Mouse (Mus musculus) heart, embryonic 10.5 days (tissue): ENCODE measurements around the gene Iqcc. TPM values are rescaled to one million over a fixed set of nuclear protein-coding genes. Genes with fewer than 3 reads are reported as not detected.

ENCODE experiments used
- DNase-seq: peaks from one replicate; pipeline ENCODE4 v3.0.0-alpha.2; 2017; ENCODE audit warnings: low spot score
- H3K27ac ChIP-seq: fragments of 300-500 bp; sonication (generic); 2 replicates; pipeline ENCODE4 v1.5.1; 2016; ENCODE audit warnings: mild to moderate bottlenecking
- H3K27me3 ChIP-seq: fragments of 300-500 bp; sonication (generic); 2 replicates; pipeline ENCODE4 v1.6.1; 2016; ENCODE audit warnings: mild to moderate bottlenecking; ENCODE audit not compliant: poor library complexity, insufficient read depth, severe bottlenecking
- H3K36me3 ChIP-seq: fragments of 300-500 bp; sonication (generic); 2 replicates; pipeline ENCODE4 v1.6.1; 2016; ENCODE audit warnings: mild to moderate bottlenecking, moderate library complexity
- H3K4me1 ChIP-seq: fragments of 300-500 bp; sonication (generic); 2 replicates; pipeline ENCODE4 v1.6.1; 2016; ENCODE audit warnings: mild to moderate bottlenecking
- H3K4me3 ChIP-seq: fragments of 300-500 bp; sonication (generic); 2 replicates; pipeline ENCODE4 v1.5.1; 2016; ENCODE audit warnings: mild to moderate bottlenecking, moderate library complexity
- H3K9me3 ChIP-seq: fragments of 300-500 bp; sonication (generic); 2 replicates; pipeline ENCODE4 v1.6.1; 2016; ENCODE audit warnings: mild to moderate bottlenecking, moderate library complexity
- WGBS: fragments of 180-500 bp; shearing (Covaris S2); methylation state at CpG from one replicate; pipeline ENCODE4 v1.1.7; 2016; 5-methylcytosine and 5-hydroxymethylcytosine counted together
- polyA plus RNA-seq: library from polyadenylated mRNA; unstranded; fragments of >200 nt; fragmentation: Nextera tagmentation; extraction: Ambion mirVana; gene quantifications from 2 replicates; pipeline ENCODE4 v1.2.1, GENCODE M21; 2016

Gene Iqcc
- polyA plus RNA-seq, 1 experiment from 2014 or later, result 29.4 TPM

- no peak overlapping the region for H3K27ac ChIP-seq
- H3K4me1 ChIP-seq, result no peaks in the 10 kb centered on the region
- no peak overlapping the region for H3K4me3 ChIP-seq
- H3K9me3 ChIP-seq, result no peaks in the 10 kb centered on the region
- DNase-seq, result no peak
- H3K27me3 ChIP-seq, result no peaks in the 10 kb centered on the region
- WGBS, result 96% methylated on average over 12 of the region's 12 CpGs
- peaks cover 98% of the 10 kb centered on the region for H3K36me3 ChIP-seq
These were observed 13.0 kb upstream of the Iqcc start for GRCm38 (mm10) chr4:129631867-129632266.

- H3K36me3 ChIP-seq, result peaks cover 98% of the 10 kb centered on the region
- no peaks in the 10 kb centered on the region for H3K27me3 ChIP-seq
- H3K9me3 ChIP-seq, result no peaks in the 10 kb centered on the region
- DNase-seq, result no peak
- no peak overlapping the region for H3K4me3 ChIP-seq
- no peaks in the 10 kb centered on the region; the same call in 1 of the 2 replicates for H3K4me1 ChIP-seq
- 86% methylated on average over 4 of the region's 4 CpGs for WGBS
- no peak overlapping the region for H3K27ac ChIP-seq
These were observed 12.0 kb upstream of the Iqcc start for GRCm38 (mm10) chr4:129630944-129631343.

- H3K4me3 ChIP-seq, result no peak overlapping the region
- H3K36me3 ChIP-seq, result peaks cover 56% of the 10 kb centered on the region
- H3K4me1 ChIP-seq, result peaks cover 35% of the 10 kb centered on the region
- H3K9me3 ChIP-seq, result no peaks in the 10 kb centered on the region
- no peak for DNase-seq
- 77% methylated on average over 6 of the region's 6 CpGs for WGBS
- H3K27me3 ChIP-seq, result no peaks in the 10 kb centered on the region
- no peak overlapping the region for H3K27ac ChIP-seq
These were observed 7.1 kb upstream of the Iqcc start for GRCm38 (mm10) chr4:129626035-129626434.

GRCm38 (mm10) chr4:129625496-129625895 is 6.6 kb upstream of the Iqcc start:
- Histone ChIP-seq H3K4me1 (peaks cover 35% of the 10 kb centered on the region), H3K4me3 (peak overlapping the region; percentile 76; the same call in 1 of the 2 replicates), H3K9me3 (no peaks in the 10 kb centered on the region), H3K27ac (peak overlapping the region; percentile 89; the same call in 1 of the 2 replicates), H3K36me3 (peaks cover 53% of the 10 kb centered on the region), H3K27me3 (no peaks in the 10 kb centered on the region)
- no peak for DNase-seq
- WGBS, result 37% methylated on average over 4 of the region's 4 CpGs

- 2% methylated on average over 6 of the region's 6 CpGs for WGBS
These were observed 6.1 kb upstream of the Iqcc start for GRCm38 (mm10) chr4:129625029-129625370.

GRCm38 (mm10) chr4:129624281-129625028 is 5.6 kb upstream of the Iqcc start:
- H3K9me3 ChIP-seq, result no peaks in the 10 kb centered on the region
- peaks cover 43% of the 10 kb centered on the region for H3K36me3 ChIP-seq
- peak; percentile 96 for DNase-seq
- 1% methylated on average over 18 of the region's 18 CpGs for WGBS
- H3K27me3 ChIP-seq, result no peaks in the 10 kb centered on the region
- H3K4me3 ChIP-seq, result peak overlapping the region; percentile 76
- peak overlapping the region; percentile 89 for H3K27ac ChIP-seq
- H3K4me1 ChIP-seq, result peaks cover 35% of the 10 kb centered on the region

More at GRCm38 (mm10) chr4:129625029-129625370, 6.1 kb upstream of the Iqcc start:
- peak; percentile 88 for DNase-seq
- Histone ChIP-seq H3K27ac (peak overlapping the region; percentile 89), H3K4me3 (peak overlapping the region; percentile 76), H3K4me1 (peaks cover 35% of the 10 kb centered on the region), H3K27me3 (no peaks in the 10 kb centered on the region), H3K9me3 (no peaks in the 10 kb centered on the region), H3K36me3 (peaks cover 48% of the 10 kb centered on the region)

- H3K36me3 ChIP-seq, result peaks cover 35% of the 10 kb centered on the region
- DNase-seq, result no peak
- H3K9me3 ChIP-seq, result no peaks in the 10 kb centered on the region
- H3K27me3 ChIP-seq, result no peaks in the 10 kb centered on the region
- peaks cover 35% of the 10 kb centered on the region for H3K4me1 ChIP-seq
- 0% methylated on average over 10 of the region's 10 CpGs for WGBS
- peak within 1 kb of the TSS; percentile 89 for H3K27ac ChIP-seq
- peak within 1 kb of the TSS; percentile 76 for H3K4me3 ChIP-seq
These were observed 4.8 kb upstream of the Iqcc start, which contains the start of gene Ccdc28b for GRCm38 (mm10) chr4:129623681-129624091. TSS of gene Ccdc28b (minus strand) at chr4:129623947.

- Histone ChIP-seq H3K4me1 (peaks cover 42% of the 10 kb centered on the region), H3K9me3 (no peaks in the 10 kb centered on the region), H3K4me3 (peak overlapping the region; percentile 76), H3K27ac (peak overlapping the region; percentile 89), H3K36me3 (peaks cover 28% of the 10 kb centered on the region), H3K27me3 (no peaks in the 10 kb centered on the region)
- 13% methylated on average over 8 of the region's 8 CpGs for WGBS
- no peak for DNase-seq
These were observed 4.1 kb upstream of the Iqcc start for GRCm38 (mm10) chr4:129622803-129623535.

GRCm38 (mm10) chr4:129622120-129622802 is 3.4 kb upstream of the Iqcc start:
- peaks cover 45% of the 10 kb centered on the region for H3K4me1 ChIP-seq
- H3K4me3 ChIP-seq, result 0 out of 2 replicates have a peak overlapping the region, but pooled peaks have one; percentile 76
- no peak overlapping the region for H3K27ac ChIP-seq
- DNase-seq, result no peak
- no peaks in the 10 kb centered on the region for H3K9me3 ChIP-seq
- WGBS, result 65% methylated on average over 11 of the region's 11 CpGs
- H3K27me3 ChIP-seq, result no peaks in the 10 kb centered on the region
- H3K36me3 ChIP-seq, result peaks cover 24% of the 10 kb centered on the region

- H3K4me1 ChIP-seq, result peaks cover 45% of the 10 kb centered on the region
- H3K27ac ChIP-seq, result 0 out of 2 replicates have a peak overlapping the region, but pooled peaks have one; percentile 18
- DNase-seq, result no peak
- no peaks in the 10 kb centered on the region for H3K27me3 ChIP-seq
- no peak overlapping the region for H3K4me3 ChIP-seq
- H3K9me3 ChIP-seq, result no peaks in the 10 kb centered on the region
- 68% methylated on average over 8 of the region's 8 CpGs for WGBS
- peaks cover 24% of the 10 kb centered on the region for H3K36me3 ChIP-seq
These were observed 2.5 kb upstream of the Iqcc start for GRCm38 (mm10) chr4:129621283-129621841.

- Histone ChIP-seq H3K4me3 (no peak overlapping the region), H3K27ac (0 out of 2 replicates have a peak overlapping the region, but pooled peaks have one; percentile 18), H3K27me3 (no peaks in the 10 kb centered on the region), H3K9me3 (no peaks in the 10 kb centered on the region), H3K4me1 (peaks cover 42% of the 10 kb centered on the region), H3K36me3 (peaks cover 26% of the 10 kb centered on the region)
- no peak for DNase-seq
- 83% methylated on average over 11 of the region's 11 CpGs for whole genome bisulfite sequencing
These were observed 1.8 kb upstream of the Iqcc start for GRCm38 (mm10) chr4:129620419-129621282.

GRCm38 (mm10) chr4:129618031-129618430 is 868 bp downstream of the Iqcc start:
- Histone ChIP-seq H3K4me3 (peak overlapping the region; percentile 67), H3K9me3 (no peaks in the 10 kb centered on the region), H3K4me1 (peaks cover 19% of the 10 kb centered on the region), H3K27ac (peak overlapping the region; percentile 85), H3K27me3 (no peaks in the 10 kb centered on the region), H3K36me3 (peaks cover 31% of the 10 kb centered on the region)
- no peak for DNase-seq
- WGBS, result 94% methylated on average over 5 of the region's 5 CpGs
